Mouse (Mus musculus): ENCODE results near the gene Pfdn2. TPM values are rescaled to one million over a fixed set of nuclear protein-coding genes. Genes with fewer than 3 reads are reported as not detected.
"Not testable (repeated sequence)": the region's sequence is repeated elsewhere in the genome, so short reads cannot be mapped to it uniquely, and the experiment has no call there.

Gene Pfdn2
- polyA plus RNA-seq (2012; ENCODE audit: insufficient read depth, insufficient read length, missing spikeins): 73.2 and 83.7 TPM in 2 replicates

DNA sequence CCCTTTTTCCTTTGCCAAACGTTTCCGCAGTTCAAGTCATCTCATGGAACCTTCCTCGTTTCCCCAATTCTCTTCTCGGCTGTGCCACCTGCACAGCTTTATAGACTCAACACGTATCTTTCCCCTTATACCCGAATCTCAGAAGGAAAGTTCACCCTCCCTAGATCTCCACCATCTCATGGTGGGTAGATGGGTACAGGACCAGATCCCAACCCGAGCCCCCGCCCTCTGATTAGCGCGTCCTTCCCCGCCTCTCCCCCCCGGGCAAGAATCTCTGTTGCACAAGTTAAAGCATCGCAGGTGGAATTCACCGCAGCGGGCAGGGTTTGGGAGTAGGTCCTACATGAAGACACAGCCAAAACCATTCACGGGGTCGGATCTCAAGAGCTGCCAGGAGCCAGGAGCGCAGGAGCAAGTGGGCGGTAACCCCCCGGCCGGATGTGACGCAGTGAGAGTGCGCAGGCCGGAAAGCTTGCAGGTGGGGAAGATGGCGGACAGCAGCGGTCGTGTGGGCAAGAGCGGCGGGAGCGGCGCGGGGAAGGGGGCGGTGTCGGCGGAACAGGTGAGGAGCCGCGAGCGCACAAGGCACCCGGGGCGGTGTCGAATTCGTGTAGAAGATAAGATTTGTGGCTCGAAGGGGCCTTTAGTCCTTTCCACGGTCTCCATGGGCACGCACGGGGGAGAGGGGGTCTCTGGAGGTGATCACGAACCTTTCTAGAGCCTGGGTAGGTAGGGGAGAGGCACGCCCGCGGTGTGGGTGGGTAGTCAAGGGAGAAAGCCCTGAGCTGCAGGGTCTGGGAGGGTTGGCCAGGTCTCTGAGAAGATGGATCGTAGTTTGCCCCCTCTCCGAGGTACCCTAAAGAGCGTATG, at the start of gene Pfdn2, which contains the start of gene Nit1:
Gene Pfdn2, plus strand, starts transcription at position 446 of the 870 bp plus-strand sequence.
Gene Nit1, minus strand, starts transcription at position 422 of the 870 bp plus-strand sequence.
- peaks cover 6% of the 10 kb centered on the region; the same call in 1 of the 2 replicates for H3K4me1 ChIP-seq (ENCODE audit: control insufficient read depth, insufficient read depth, insufficient read length, low read length)
- H3K27ac ChIP-seq (replicated peaks; ENCODE audit: low read depth, low read length): peak within 1 kb of the TSS; percentile 52
- peak within 1 kb of the TSS; percentile 79 for H3K4me3 ChIP-seq (ENCODE audit: insufficient read depth, low read depth, low read length)

DNA sequence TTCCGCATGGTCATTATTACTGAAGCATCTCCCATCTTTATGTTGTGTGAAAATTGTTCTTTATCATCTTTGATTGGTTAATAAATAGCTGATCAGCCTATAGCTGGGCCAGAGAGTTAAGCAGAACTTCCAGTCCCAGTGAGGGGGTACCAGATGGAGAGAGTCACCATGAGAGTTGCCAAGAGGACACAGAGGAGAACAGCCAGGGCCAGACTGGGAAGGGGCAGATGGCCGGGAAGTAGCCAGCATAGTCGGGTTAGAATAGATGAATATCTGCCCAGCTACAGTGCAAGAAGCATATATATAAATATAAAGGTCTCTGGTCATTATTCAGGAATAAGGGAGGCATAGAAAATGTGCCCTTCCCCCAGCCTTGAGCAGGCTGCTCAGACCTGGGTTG, 47.2 kb upstream of the Pfdn2 start:
- H3K4me3 ChIP-seq (ENCODE audit: insufficient read depth, low read depth, low read length): no peak overlapping the region
- no peak overlapping the region for H3K27ac ChIP-seq (replicated peaks; ENCODE audit: low read depth, low read length)
- 0 out of 2 replicates have a peak, but pooled peaks cover 3% of the 10 kb centered on the region for H3K4me1 ChIP-seq (ENCODE audit: control insufficient read depth, insufficient read depth, insufficient read length, low read length)

DNA sequence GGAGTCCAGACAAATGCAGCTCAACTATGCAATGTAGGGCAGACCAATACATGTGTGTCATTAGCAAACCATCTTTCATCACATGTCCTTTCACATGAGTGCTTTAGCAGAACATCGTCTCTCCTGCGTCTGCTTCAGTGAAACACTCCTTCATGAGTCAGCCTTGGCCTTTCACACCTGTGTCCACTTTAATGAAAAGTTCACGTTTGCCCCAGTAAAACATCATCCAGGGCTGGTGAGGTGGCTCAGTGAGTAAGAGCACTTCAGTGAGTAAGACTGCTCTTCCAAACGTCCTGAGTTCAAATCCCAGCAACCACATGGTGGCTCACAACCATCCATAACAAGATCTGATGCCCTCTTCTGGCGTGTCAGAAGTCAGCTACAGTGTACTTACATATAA, 39.3 kb upstream of the Pfdn2 start:
- H3K27ac ChIP-seq (replicated peaks; ENCODE audit: low read depth, low read length); H3K4me1 ChIP-seq (ENCODE audit: control insufficient read depth, insufficient read depth, insufficient read length, low read length); H3K4me3 ChIP-seq (ENCODE audit: insufficient read depth, low read depth, low read length): not testable (repeated sequence)

DNA sequence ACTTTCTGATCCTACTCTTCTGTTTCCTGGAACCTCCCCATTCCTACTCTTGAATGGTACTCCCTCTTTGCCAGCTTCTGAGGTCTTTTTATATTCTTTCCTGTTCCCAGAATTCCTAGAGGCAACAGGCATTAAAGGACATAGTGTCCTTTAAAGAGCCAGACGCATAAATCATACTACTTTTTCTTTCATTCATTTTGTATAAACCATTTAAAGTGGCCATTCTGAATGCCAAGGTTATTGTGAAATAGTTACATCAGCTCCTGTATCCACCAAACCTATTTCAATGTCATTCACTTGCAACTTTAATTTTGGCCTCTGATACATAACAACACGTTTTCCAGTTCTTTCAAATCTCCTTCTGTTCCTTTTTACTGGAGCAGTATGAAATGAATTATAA, 36.1 kb upstream of the Pfdn2 start:
- no peak overlapping the region for H3K4me3 ChIP-seq (ENCODE audit: insufficient read depth, low read depth, low read length)
- no peak overlapping the region for H3K27ac ChIP-seq (replicated peaks; ENCODE audit: low read depth, low read length)
- no peaks in the 10 kb centered on the region for H3K4me1 ChIP-seq (ENCODE audit: control insufficient read depth, insufficient read depth, insufficient read length, low read length)

DNA sequence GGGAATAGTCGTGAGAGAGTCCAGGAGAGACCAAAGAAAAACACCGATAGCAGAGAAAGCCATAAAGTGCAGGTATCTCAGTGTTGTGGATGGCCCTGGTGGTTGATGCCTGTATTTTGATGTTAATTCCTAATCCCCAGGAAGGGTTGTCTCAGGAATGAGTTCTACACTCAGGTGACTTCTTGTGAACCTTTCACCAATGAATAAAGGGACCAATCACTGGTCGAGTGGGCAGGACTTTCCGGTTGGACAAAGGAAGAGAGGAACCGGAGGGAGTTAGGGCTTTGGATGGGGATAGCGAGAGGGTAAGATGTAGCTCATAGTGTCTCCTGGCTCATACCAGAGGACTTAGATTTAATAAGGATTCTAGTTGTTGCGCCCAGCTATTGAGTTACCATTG, 25.7 kb upstream of the Pfdn2 start:
- Histone ChIP-seq H3K4me3 (ENCODE audit: insufficient read depth, low read depth, low read length) (no peak overlapping the region), H3K27ac (replicated peaks; ENCODE audit: low read depth, low read length) (no peak overlapping the region), H3K4me1 (ENCODE audit: control insufficient read depth, insufficient read depth, insufficient read length, low read length) (no peaks in the 10 kb centered on the region)

GRCm38 (mm10) chr1:171320151-171320550, 25.3 kb upstream of the Pfdn2 start:
- Histone ChIP-seq H3K4me3 (ENCODE audit: insufficient read depth, low read depth, low read length) (no peak overlapping the region), H3K4me1 (ENCODE audit: control insufficient read depth, insufficient read depth, insufficient read length, low read length) (no peaks in the 10 kb centered on the region), H3K27ac (replicated peaks; ENCODE audit: low read depth, low read length) (no peak overlapping the region)

- no peak overlapping the region for H3K4me3 ChIP-seq (ENCODE audit: insufficient read depth, low read depth, low read length)
- no peaks in the 10 kb centered on the region for H3K4me1 ChIP-seq (ENCODE audit: control insufficient read depth, insufficient read depth, insufficient read length, low read length)
- H3K27ac ChIP-seq (replicated peaks; ENCODE audit: low read depth, low read length): no peak overlapping the region
Observed at GRCm38 (mm10) chr1:171321415-171321814, 24.1 kb upstream of the Pfdn2 start.

GRCm38 (mm10) chr1:171322012-171322411, 23.5 kb upstream of the Pfdn2 start:
- H3K4me3 ChIP-seq (ENCODE audit: insufficient read depth, low read depth, low read length): no peak overlapping the region
- no peak overlapping the region for H3K27ac ChIP-seq (replicated peaks; ENCODE audit: low read depth, low read length)
- H3K4me1 ChIP-seq (ENCODE audit: control insufficient read depth, insufficient read depth, insufficient read length, low read length): no peaks in the 10 kb centered on the region

GRCm38 (mm10) chr1:171325571-171325970, 19.9 kb upstream of the Pfdn2 start:
- Histone ChIP-seq H3K27ac (replicated peaks; ENCODE audit: low read depth, low read length) (no peak overlapping the region), H3K4me1 (ENCODE audit: control insufficient read depth, insufficient read depth, insufficient read length, low read length) (no peaks in the 10 kb centered on the region; the same call in 1 of the 2 replicates), H3K4me3 (ENCODE audit: insufficient read depth, low read depth, low read length) (no peak overlapping the region)

DNA sequence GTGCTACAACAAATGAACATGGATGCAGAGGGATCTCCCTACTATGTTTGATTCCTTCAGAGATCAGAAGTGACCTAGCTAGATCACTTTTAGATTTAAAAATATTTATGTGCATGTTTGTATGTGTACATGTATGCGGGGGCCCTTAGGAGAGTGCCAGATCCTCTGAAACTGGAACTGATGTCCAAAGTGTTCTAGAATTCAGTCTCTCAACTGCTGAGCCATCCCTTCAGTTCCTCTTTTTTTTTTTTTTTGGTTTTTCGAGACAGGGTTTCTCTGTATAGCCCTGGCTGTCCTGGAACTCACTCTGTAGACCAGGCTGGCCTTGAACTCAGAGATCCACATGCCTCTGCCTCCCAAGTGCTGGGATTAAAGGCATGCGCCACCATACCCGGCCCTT, 18.9 kb upstream of the Pfdn2 start:
- not testable (repeated sequence) for H3K4me1 ChIP-seq (ENCODE audit: control insufficient read depth, insufficient read depth, insufficient read length, low read length); H3K27ac ChIP-seq (replicated peaks; ENCODE audit: low read depth, low read length); H3K4me3 ChIP-seq (ENCODE audit: insufficient read depth, low read depth, low read length)

- H3K4me1 ChIP-seq (ENCODE audit: control insufficient read depth, insufficient read depth, insufficient read length, low read length): no peaks in the 10 kb centered on the region; the same call in 1 of the 2 replicates
- peak overlapping the region; percentile 87 for H3K4me3 ChIP-seq (ENCODE audit: insufficient read depth, low read depth, low read length)
- H3K27ac ChIP-seq (replicated peaks; ENCODE audit: low read depth, low read length): peak overlapping the region; percentile 98
Observed at GRCm38 (mm10) chr1:171328244-171328643, 17.2 kb upstream of the Pfdn2 start.

DNA sequence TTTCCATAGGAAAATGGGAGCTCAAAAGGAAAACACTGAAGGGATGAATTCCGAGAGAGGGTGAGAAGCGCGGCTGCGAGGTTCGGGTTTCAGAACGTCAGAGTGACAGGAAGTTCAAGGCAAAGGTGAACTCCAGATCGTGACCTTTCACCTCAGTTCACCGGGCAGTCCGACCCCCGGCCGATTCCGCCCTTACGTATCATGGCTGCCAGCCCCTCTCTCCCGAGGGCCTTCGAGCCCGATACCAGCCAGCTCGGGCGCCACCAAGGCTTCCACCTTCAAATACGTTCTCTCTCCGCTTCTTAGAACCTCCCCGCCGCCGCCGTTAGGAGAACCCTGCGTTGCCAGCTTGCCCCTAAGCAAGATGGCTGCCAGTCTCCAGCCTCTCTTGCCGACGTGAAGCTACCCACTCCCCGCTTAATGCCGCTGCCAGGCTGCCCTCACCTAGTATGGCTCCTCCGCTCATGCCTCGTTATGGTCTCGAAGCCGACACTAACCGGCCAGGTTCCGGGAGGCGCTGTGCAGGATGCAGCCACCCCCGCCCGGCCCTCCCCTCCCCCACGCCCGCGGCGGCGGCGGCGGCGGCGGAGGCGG, 16.5 kb upstream of the Pfdn2 start, which contains the start of gene Dedd:
Gene Dedd, plus strand, starts transcription at position 307 of the 594 bp plus-strand sequence.
- H3K27ac ChIP-seq (replicated peaks; ENCODE audit: low read depth, low read length): peak within 1 kb of the TSS; percentile 98
- H3K4me3 ChIP-seq (ENCODE audit: insufficient read depth, low read depth, low read length): peak within 1 kb of the TSS; percentile 87
- no peaks in the 10 kb centered on the region; the same call in 1 of the 2 replicates for H3K4me1 ChIP-seq (ENCODE audit: control insufficient read depth, insufficient read depth, insufficient read length, low read length)

- H3K4me3 ChIP-seq (ENCODE audit: insufficient read depth, low read depth, low read length): peak overlapping the region; percentile 87
- H3K27ac ChIP-seq (replicated peaks; ENCODE audit: low read depth, low read length): peak overlapping the region; percentile 98
- no peaks in the 10 kb centered on the region; the same call in 1 of the 2 replicates for H3K4me1 ChIP-seq (ENCODE audit: control insufficient read depth, insufficient read depth, insufficient read length, low read length)
Observed at GRCm38 (mm10) chr1:171329433-171330215, 15.8 kb upstream of the Pfdn2 start.

DNA sequence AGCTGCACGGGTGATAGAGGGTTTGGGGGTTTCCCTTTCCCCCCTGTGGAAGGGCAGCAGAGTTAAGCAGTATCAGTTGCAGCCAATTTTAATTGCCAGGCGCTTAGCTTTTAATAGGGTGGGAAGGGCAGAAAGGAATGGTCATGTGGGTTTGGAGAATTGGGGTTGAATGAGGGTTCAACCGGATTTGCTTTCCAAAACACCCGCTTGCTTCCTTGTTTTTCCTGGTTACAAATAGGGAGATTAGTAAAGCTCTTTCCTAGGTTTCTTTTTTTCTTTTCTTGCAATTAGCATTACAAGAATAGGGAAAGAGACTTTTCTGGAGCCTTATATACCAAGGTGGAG, 15.3 kb upstream of the Pfdn2 start:
- Histone ChIP-seq H3K4me1 (ENCODE audit: control insufficient read depth, insufficient read depth, insufficient read length, low read length) (no peaks in the 10 kb centered on the region; the same call in 1 of the 2 replicates), H3K4me3 (ENCODE audit: insufficient read depth, low read depth, low read length) (peak overlapping the region; percentile 87), H3K27ac (replicated peaks; ENCODE audit: low read depth, low read length) (peak overlapping the region; percentile 69)

Data from brown adipose tissue, adult 24 weeks (tissue).